Mouse (Mus musculus): ENCODE data around the gene Tfdp2.
"Not testable (repeated sequence)": the region's sequence is repeated elsewhere in the genome, so short reads cannot be mapped to it uniquely, and the experiment has no call there.

Tfdp2 gene

GRCm38 (mm10) chr9:96195885-96196622, at the start of gene Tfdp2:
Tfdp2 (plus strand) TSS chr9:96196275.
- DNase-seq (ENCODE audit: low read depth, low spot score) = peak; percentile 88

DNA sequence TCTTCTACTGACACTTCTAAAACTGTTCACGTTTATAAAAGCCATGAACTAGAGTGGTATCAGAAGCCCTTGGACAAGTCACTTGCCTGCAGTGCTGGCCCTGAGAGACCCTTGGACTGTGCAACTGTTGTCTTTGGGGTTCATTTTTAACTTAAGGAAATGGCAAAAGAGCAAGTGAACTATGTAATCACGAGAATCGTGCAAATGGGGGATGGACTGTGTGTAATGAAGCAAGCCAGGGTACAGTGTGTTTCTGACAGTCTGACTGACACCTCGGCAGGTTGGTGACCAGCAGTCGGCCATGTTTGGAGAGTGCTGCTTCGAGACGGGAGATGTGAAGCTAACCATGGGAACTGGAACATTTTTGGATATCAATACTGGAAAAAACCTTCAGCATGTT, 43.3 kb upstream of the Tfdp2 start:
- DNase-seq (ENCODE audit: low read depth, low spot score) = no peak

GRCm38 (mm10) chr9:96158431-96158830, 37.6 kb upstream of the Tfdp2 start:
- DNase-seq (ENCODE audit: low read depth, low spot score) = no peak

- DNase-seq (ENCODE audit: low read depth, low spot score) = no peak
Measured at GRCm38 (mm10) chr9:96159047-96159446, 37.0 kb upstream of the Tfdp2 start.

- DNase-seq (ENCODE audit: low read depth, low spot score) = no peak
Measured at GRCm38 (mm10) chr9:96160767-96161166, 35.3 kb upstream of the Tfdp2 start.

- DNase-seq (ENCODE audit: low read depth, low spot score) = no peak
Measured at GRCm38 (mm10) chr9:96162421-96162820, 33.7 kb upstream of the Tfdp2 start.

DNA sequence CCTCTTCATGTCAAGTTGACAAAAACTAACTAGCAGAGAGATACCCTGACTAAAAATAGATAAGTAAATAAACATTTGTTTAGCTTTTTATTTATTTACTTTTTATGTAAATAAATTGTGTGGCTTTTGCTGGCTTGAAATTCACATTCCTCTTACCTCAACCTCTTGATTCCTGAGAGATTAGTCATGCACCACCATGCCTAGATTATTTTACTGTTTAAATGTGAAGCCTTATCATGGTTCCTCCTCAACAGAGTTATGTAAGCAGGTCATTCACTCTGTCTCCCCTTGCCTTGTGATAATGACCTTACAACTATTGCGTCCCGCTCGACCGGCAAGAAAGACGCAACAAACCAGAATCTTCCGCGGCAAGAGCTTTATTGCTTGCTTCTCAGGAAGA, 32.6 kb upstream of the Tfdp2 start:
- DNase-seq (ENCODE audit: low read depth, low spot score) = no peak

DNA sequence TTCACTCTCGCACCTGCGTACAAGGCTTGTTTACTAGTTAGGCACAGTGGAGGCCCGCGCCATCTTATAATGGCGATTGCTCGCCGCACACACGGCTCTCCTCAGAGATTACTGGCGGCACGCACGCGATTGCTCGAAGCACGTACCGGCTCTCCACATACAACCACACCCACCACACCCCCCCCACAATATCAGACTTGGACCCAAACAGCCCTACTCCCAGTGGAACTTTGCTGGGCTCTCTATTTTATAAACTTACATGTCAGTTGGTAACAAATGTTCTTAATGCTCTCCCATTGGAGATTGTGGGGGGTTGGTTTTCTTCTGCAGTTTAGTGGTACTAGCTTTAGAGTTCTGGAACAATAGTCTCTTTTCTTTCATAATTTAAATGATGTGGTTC, 32.1 kb upstream of the Tfdp2 start:
- not testable (repeated sequence) for DNase-seq (ENCODE audit: low read depth, low spot score)

- DNase-seq (ENCODE audit: low read depth, low spot score) = peak; percentile 71
Measured at GRCm38 (mm10) chr9:96167168-96167585, 28.9 kb upstream of the Tfdp2 start.

DNA sequence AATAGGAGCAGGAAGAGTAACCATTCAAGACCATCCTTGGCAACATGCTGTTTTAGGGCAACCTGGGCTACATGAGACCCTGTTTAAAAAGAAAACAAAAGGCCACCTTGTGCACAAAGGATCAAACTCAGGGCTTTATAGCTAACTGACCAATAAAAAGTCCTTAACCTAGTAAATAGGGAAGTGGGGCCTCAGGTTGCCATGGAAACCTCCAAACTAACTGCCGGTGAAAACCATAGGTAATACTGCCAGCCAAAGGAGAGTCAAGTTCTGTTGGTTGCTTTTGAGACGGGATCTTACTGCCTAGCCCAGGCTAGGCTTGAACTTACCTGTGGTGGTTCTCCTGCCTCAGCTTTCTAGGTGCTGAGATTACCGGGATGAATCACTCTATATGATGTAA, 25.5 kb upstream of the Tfdp2 start:
- DNase-seq (ENCODE audit: low read depth, low spot score) = no peak

DNA sequence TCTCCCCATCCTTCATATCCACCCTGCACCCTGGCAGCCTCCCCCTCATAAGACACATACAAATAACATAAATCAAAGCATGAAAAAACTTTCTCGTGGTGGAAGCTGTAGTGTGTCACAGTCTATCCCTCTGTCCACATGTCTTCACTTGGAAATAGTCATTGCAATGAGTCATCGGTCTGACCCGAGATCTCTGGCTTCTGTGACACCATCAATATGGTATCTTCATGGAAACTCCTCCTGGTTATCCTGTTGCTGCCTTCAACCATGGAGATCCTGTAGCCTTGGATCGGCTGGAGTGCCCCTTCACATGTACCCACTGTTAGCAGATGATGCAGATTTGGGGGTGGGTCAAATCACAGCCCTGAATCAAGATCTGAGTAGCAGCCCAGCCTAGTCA, 11.2 kb upstream of the Tfdp2 start:
- DNase-seq (ENCODE audit: low read depth, low spot score) = no peak

- no peak for DNase-seq (ENCODE audit: low read depth, low spot score)
Measured at GRCm38 (mm10) chr9:96186701-96187100, 9.4 kb upstream of the Tfdp2 start.

GRCm38 (mm10) chr9:96196636-96197181, 634 bp downstream of the Tfdp2 start:
- peak; percentile 20 for DNase-seq (ENCODE audit: low read depth, low spot score)

DNA sequence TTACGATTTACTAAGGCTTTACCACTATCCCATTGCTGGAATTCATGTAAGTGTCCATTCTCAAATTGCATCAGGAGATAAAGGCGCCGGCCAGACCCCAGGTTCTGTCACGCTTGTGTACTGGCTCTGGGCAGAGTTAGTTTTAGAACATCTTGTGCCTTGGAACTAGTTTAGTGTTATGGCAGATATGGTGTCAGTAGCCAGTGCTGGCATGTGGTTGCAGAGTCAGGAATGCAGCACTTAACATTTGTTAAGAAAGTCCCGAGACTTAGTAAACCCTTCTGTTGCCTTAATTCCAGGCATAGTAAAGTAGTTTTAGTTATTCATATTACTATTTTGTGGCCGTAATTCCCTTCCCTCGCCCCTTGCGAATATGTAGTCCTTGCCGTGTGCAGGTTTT, 1.7 kb downstream of the Tfdp2 start:
- DNase-seq (ENCODE audit: low read depth, low spot score) = no peak

- DNase-seq (ENCODE audit: low read depth, low spot score) = no peak
Measured at GRCm38 (mm10) chr9:96203663-96204062, 7.6 kb downstream of the Tfdp2 start.

GRCm38 (mm10) chr9:96207428-96207827, 11.4 kb downstream of the Tfdp2 start:
- DNase-seq (ENCODE audit: low read depth, low spot score) = no peak

- no peak for DNase-seq (ENCODE audit: low read depth, low spot score)
Measured at GRCm38 (mm10) chr9:96213036-96213645, 17.1 kb downstream of the Tfdp2 start.

GRCm38 (mm10) chr9:96214171-96214570, 18.1 kb downstream of the Tfdp2 start:
- no peak for DNase-seq (ENCODE audit: low read depth, low spot score)

DNA sequence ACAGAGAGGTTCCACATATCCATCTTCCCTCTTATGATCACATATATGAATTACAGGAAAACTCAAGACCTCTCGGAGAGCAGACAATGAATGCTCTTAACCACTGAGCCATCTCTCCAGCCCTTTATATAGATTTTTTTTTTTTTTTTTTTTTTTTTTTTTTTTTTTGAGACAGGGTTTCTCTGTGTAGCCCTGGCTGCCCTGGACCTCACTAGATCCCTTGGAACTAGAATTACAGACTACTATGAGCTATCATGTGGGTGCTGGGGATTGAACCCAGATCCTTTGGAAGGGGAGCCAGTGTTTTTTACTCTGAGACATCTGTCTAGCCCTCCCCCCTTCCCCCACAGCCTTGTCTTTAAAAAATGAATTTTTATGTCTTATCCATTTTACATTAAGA, 21.2 kb downstream of the Tfdp2 start:
- no peak for DNase-seq (ENCODE audit: low read depth, low spot score)

GRCm38 (mm10) chr9:96217799-96218198, 21.7 kb downstream of the Tfdp2 start:
- DNase-seq (ENCODE audit: low read depth, low spot score) = no peak

DNA sequence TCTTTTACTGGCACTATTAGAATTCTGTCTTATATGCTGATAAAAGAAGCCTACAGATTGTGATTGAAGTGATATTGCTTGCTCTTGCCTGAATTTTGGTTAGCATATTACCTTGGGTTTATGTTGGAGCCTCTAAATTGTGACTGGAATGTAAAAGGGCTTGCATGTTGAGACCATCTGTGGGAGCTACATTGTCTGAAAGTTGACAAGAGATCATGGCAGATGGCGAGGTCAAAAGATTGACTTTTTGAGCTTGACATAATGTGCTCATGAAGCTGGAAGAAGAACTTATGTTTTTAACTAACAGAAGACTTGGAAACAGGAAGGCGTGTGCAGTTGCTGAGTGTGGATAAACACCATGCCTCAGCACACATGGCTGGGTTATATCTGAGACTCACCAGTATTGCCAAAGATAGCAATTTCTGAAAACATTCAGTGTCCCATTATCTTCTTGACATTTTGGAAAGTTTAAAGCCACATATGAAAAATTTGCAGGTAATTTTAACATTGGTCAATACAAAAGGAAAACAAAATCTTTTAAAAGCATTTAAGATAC, 23.1 kb downstream of the Tfdp2 start:
- no peak for DNase-seq (ENCODE audit: low read depth, low spot score)

DNA sequence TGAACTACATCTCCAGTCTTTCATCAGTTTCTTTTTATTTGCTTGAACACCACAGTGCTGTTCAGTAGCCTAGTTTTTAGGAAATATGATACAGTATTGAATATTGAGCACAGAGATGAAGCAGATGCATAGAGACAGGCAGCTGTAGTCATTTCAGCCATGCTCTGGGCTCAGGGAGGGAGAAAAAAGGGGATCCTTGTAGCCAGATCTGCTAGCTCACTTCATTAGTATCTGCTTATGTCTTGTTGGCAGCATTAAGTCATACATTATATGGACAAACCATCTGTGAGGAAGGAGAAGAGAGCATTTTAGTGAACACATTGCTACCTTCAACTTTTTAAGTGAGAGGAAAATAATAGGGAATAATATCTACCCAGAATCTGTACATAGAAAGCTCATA, 24.3 kb downstream of the Tfdp2 start:
- DNase-seq (ENCODE audit: low read depth, low spot score) = no peak

GRCm38 (mm10) chr9:96223302-96223701, 27.2 kb downstream of the Tfdp2 start:
- no peak for DNase-seq (ENCODE audit: low read depth, low spot score)

All from WW6 (cell line).